Mouse (Mus musculus) forebrain, embryonic 11.5 days (tissue): ENCODE results near the gene Pex10. TPM values are rescaled to one million over a fixed set of nuclear protein-coding genes. Genes with fewer than 3 reads are reported as not detected.
A peak's percentile ranks its signal among the peaks of the same experiment; 100 is the strongest.

Experiments used
- ATAC-seq: fragments of 200-750 bp; cut with Nextera tagmentation; replicated peaks from 2 replicates; pipeline ENCODE4 v1.8.0; 2017; ENCODE audit warnings: moderate TSS enrichment; ENCODE audit not compliant: low FRiP score
- DNase-seq: peaks from one replicate; pipeline ENCODE4 v3.0.0-alpha.2; 2017; ENCODE audit warnings: low spot score
- H3K27ac ChIP-seq: fragments of 300-500 bp; sonication (generic); 2 replicates; pipeline ENCODE4 v1.5.1; 2014; ENCODE audit warnings: low read depth, low read length
- H3K27me3 ChIP-seq: fragments of 300-500 bp; sonication (generic); 2 replicates; pipeline ENCODE4 v1.6.1; 2014; ENCODE audit warnings: mild to moderate bottlenecking, low read length, mixed read lengths; ENCODE audit not compliant: control insufficient read depth, insufficient read depth
- H3K36me3 ChIP-seq: fragments of 300-500 bp; sonication (generic); 2 replicates; pipeline ENCODE4 v1.6.1; 2014; ENCODE audit warnings: mild to moderate bottlenecking, low read length, moderate library complexity, mixed read lengths; ENCODE audit not compliant: control insufficient read depth, insufficient read depth
- H3K4me1 ChIP-seq: fragments of 300-500 bp; sonication (generic); replicated peaks from 2 replicates; pipeline ENCODE4 v1.6.1; 2014; ENCODE audit warnings: low read length, mixed read lengths; ENCODE audit not compliant: control insufficient read depth, insufficient read depth
- H3K4me2 ChIP-seq: fragments of 300-500 bp; sonication (generic); 2 replicates; pipeline ENCODE4 v1.6.1; 2014; ENCODE audit warnings: low read depth, mild to moderate bottlenecking, low read length, moderate library complexity, mixed read lengths; ENCODE audit not compliant: severe bottlenecking
- H3K4me3 ChIP-seq: fragments of 300-500 bp; sonication (generic); 2 replicates; pipeline ENCODE4 v1.5.1; 2014; ENCODE audit warnings: low read depth, low read length
- H3K9ac ChIP-seq: fragments of 300-500 bp; sonication (generic); 2 replicates; pipeline ENCODE4 v1.6.1; 2014; ENCODE audit warnings: low read length
- H3K9me3 ChIP-seq: fragments of 300-500 bp; sonication (generic); 2 replicates; pipeline ENCODE4 v1.6.1; 2016; ENCODE audit warnings: low read length, mixed read lengths; ENCODE audit not compliant: control insufficient read depth
- WGBS: fragments of 180-500 bp; shearing (Covaris S2); extraction: QIAGEN DNeasy Blood & Tissue Kit; methylation state at CpG from one replicate; pipeline ENCODE4 v1.1.7; 2014; 5-methylcytosine and 5-hydroxymethylcytosine counted together
- polyA plus RNA-seq: library from polyadenylated mRNA; unstranded; fragments of >200 nt; fragmentation: Nextera tagmentation; extraction: Ambion mirVana; gene quantifications from 2 replicates; pipeline ENCODE4 v1.2.1, GENCODE M21; 2014

Pex10 gene
- 7.2 and 9.7 TPM in 2 replicates for polyA plus RNA-seq

DNA sequence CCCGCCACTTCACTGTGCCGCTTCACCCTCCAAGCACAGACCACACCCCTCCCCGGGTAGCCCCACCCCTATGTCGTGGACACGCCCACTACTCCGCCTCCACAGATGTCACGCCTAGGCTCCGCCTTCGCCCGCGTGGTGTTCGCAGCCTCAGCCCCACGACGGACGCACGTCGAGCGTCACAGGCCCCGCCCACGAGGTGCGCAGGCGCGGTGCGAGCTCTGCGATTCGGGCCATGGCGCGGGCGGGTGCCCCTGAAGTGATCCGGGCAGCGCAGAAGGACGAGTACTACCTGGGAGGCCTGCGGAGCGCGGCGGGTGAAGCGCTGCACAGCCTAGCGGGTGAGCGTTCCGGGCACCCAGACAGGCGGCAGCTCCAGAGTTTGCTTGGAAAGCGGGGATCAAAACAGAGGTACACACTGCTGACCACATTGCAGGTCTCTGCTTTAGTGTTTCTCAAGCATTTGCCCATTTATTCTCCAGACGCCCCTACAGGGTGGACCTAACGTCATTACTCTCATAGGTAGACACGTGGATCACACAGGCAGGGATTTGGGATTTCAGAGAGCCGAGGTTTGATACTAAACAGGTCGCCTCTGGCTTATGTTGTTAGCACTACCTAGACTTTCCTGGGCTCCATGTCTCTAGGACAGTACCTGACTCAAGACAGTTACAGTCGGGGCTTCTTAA lies at the start of gene Pex10:
Gene Pex10 (plus strand): TSS at position 183 of the 689 bp plus-strand sequence.
- peak; percentile 99 for DNase-seq

DNA sequence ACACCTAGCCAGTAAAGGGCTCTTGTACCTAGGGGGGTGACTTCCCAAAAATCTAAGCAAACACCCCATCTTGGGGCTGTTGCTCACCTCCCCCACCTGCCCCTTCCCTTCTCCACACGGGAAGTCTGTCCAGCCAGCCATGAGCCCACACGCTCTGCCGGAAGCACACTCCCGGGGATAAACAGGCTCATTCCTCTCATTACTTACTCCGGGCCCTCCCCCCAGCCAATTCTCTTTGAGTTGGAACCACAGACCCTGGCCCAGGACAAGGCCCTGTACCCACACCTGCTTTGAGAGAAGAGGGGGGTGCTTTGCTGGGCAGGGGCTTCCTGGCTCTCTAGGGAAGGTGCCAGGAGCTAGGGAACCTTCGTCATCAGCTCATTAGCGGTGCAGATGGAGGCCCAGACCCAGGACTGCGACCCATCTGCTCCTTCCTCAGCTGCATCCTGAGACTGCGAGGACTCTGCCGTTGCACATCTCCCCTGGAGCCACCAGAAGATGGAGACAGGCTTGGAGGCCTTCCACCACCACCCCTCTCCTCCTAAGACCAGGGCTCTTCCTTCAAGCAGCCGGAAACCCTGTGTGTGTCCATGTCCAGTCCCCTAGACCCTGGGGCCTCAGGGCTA lies 49.5 kb upstream of the Pex10 start:
- H3K36me3 ChIP-seq: no peaks in the 10 kb centered on the region
- no peak overlapping the region for H3K9ac ChIP-seq
- peaks cover 13% of the 10 kb centered on the region for H3K4me1 ChIP-seq
- WGBS: 76% methylated on average over 11 of the region's 11 CpGs
- H3K9me3 ChIP-seq: no peaks in the 10 kb centered on the region
- H3K4me2 ChIP-seq: no peak overlapping the region
- no peak overlapping the region for H3K27ac ChIP-seq
- DNase-seq (no peak), ATAC-seq (no peak)
- H3K4me3 ChIP-seq: no peak overlapping the region
- H3K27me3 ChIP-seq: peaks cover 2% of the 10 kb centered on the region; the same call in 1 of the 2 replicates

More for the DNA sequence above, at the start of gene Pex10:
- peak; percentile 92 for ATAC-seq
- H3K36me3 ChIP-seq: peaks cover 12% of the 10 kb centered on the region; the same call in 1 of the 2 replicates
- H3K4me2 ChIP-seq: peak within 1 kb of the TSS; percentile 79
- peak within 1 kb of the TSS; percentile 65 for H3K4me3 ChIP-seq
- under 1% methylated on average over 48 of the region's 48 CpGs for WGBS
- peak within 1 kb of the TSS; percentile 31; the same call in 1 of the 2 replicates for H3K27ac ChIP-seq
- no peaks in the 10 kb centered on the region for H3K27me3 ChIP-seq
- H3K9me3 ChIP-seq: no peaks in the 10 kb centered on the region
- H3K4me1 ChIP-seq: peaks cover 7% of the 10 kb centered on the region; the same call in 1 of the 2 replicates
- H3K9ac ChIP-seq: peak within 1 kb of the TSS; percentile 87

DNA sequence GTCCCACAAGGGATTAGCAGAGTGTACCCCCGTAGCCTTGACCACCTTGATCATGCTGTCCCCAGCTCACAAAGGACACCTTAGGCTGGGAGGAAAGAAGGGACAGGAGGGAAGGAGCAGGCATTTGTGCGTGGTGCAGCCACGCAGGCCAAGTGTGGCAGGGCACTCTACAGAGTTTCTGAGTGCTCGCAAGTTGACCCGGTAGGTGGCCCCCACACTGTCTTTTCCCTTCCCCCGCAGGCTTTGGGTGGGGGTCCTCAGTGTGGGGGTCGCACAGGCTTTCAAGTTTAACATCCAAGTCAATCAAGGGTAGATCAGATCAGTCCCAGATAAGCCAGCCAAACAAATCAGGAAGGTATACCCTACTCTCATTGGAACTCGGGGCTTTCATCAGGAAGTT lies 48.8 kb upstream of the Pex10 start:
- no peak overlapping the region for H3K4me3 ChIP-seq
- 81% methylated on average over 8 of the region's 8 CpGs for WGBS

DNA sequence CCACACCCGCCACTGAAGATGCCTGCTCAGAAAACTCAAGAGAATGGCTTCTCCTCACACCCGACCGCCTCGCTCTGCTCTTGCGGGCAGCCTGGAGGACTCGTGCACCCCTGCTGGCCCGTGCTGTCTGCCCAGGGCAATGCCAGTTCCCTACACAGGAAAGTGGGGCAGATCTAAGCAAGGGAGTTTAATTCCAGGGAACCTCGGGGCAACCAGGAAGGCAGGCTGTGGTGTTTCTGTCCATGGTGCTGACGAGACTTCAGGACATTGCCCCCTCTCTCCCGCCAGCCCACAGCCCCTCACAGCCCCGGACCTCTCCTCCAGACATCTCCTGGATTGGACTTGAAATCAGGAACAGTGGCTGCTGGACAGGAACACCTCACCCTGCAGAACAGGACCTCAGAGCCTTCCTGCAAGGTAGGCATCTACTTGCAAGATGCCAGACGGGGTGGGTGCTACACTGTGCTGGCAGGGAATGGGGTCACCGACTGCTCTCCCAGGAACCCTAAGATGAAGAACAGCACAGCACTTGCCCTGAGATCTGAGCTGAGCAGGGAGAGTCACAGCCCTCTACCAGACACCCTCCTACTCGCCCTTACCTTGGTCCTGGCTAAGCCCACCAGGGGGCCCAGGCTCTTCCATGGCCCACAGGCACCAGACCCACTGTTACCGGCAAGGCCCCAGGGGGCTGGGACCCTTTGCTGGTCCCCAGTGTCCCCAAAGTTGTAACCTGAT lies 48.0 kb upstream of the Pex10 start:
- H3K36me3 ChIP-seq: no peaks in the 10 kb centered on the region
- peak overlapping the region; percentile 6; the same call in 1 of the 2 replicates for H3K27ac ChIP-seq
- DNase-seq (peak; percentile 80), ATAC-seq (peak; percentile 47; the same call in 1 of the 2 replicates)
- peak overlapping the region; percentile 37 for H3K4me2 ChIP-seq
- peaks cover 2% of the 10 kb centered on the region; the same call in 1 of the 2 replicates for H3K27me3 ChIP-seq
- H3K9ac ChIP-seq: peak overlapping the region; percentile 23; the same call in 1 of the 2 replicates
- H3K4me3 ChIP-seq: peak overlapping the region; percentile 18; the same call in 1 of the 2 replicates
- H3K4me1 ChIP-seq: peaks cover 13% of the 10 kb centered on the region
- 3% methylated on average over 15 of the region's 15 CpGs for WGBS
- H3K9me3 ChIP-seq: no peaks in the 10 kb centered on the region

More for the DNA sequence above, 48.8 kb upstream of the Pex10 start:
- no peak overlapping the region for H3K27ac ChIP-seq
- no peak overlapping the region for H3K9ac ChIP-seq
- no peak overlapping the region for H3K4me2 ChIP-seq
- peaks cover 2% of the 10 kb centered on the region; the same call in 1 of the 2 replicates for H3K27me3 ChIP-seq
- H3K36me3 ChIP-seq: no peaks in the 10 kb centered on the region
- ATAC-seq: no peak
- peaks cover 13% of the 10 kb centered on the region for H3K4me1 ChIP-seq
- no peaks in the 10 kb centered on the region for H3K9me3 ChIP-seq
- no peak for DNase-seq

DNA sequence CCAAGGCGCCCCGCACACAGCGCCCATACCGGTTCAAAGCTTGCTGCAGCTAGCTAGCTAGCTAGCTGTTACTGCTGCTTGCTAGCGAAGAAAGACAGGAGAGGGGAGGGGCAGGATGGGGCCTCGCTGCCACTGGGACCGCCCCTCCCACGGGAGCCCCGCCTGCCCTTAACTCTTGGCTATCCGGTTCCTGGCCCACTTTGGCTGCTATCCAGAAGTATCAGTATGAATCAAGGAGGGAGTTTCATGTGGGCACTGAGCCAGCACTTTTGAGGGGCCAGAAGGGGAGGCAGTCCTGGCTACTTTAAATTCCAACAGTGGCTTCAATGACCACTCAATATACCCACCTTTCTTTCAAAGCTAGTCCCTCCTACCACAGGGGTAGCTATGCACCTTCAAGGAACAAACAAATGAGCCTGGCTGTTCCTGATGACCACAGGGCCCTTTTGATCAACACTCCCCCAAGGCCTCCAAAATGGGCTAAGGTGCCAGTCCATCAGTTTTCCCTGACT lies 47.4 kb upstream of the Pex10 start:
- DNase-seq (peak; percentile 79), ATAC-seq (peak; percentile 67)
- Histone ChIP-seq H3K4me1 (peaks cover 13% of the 10 kb centered on the region), H3K27me3 (peaks cover 2% of the 10 kb centered on the region; the same call in 1 of the 2 replicates), H3K4me3 (peak overlapping the region; percentile 18; the same call in 1 of the 2 replicates), H3K36me3 (no peaks in the 10 kb centered on the region), H3K9ac (peak overlapping the region; percentile 23; the same call in 1 of the 2 replicates), H3K9me3 (no peaks in the 10 kb centered on the region), H3K27ac (peak overlapping the region; percentile 6; the same call in 1 of the 2 replicates), H3K4me2 (peak overlapping the region; percentile 37; the same call in 1 of the 2 replicates)
- under 1% methylated on average over 10 of the region's 10 CpGs for WGBS

- no peak for DNase-seq
- Histone ChIP-seq H3K36me3 (no peaks in the 10 kb centered on the region), H3K27ac (no peak overlapping the region), H3K27me3 (peaks cover 2% of the 10 kb centered on the region; the same call in 1 of the 2 replicates), H3K4me1 (peaks cover 15% of the 10 kb centered on the region), H3K4me3 (no peak overlapping the region), H3K9ac (no peak overlapping the region), H3K4me2 (no peak overlapping the region), H3K9me3 (no peaks in the 10 kb centered on the region)
- 79% methylated on average over 1 of the region's 1 CpGs for whole genome bisulfite sequencing
- no peak for ATAC-seq
Observed at GRCm38 (mm10) chr4:155020141-155020540, 46.7 kb upstream of the Pex10 start.

- WGBS: 65% methylated on average over 9 of the region's 9 CpGs
- no peaks in the 10 kb centered on the region for H3K9me3 ChIP-seq
- H3K4me1 ChIP-seq: peaks cover 15% of the 10 kb centered on the region
- H3K36me3 ChIP-seq: no peaks in the 10 kb centered on the region
- no peak overlapping the region for H3K4me2 ChIP-seq
- no peak for ATAC-seq
- H3K27ac ChIP-seq: no peak overlapping the region
- no peak for DNase-seq
- H3K27me3 ChIP-seq: peaks cover 2% of the 10 kb centered on the region; the same call in 1 of the 2 replicates
- H3K4me3 ChIP-seq: no peak overlapping the region
- H3K9ac ChIP-seq: no peak overlapping the region
Observed at GRCm38 (mm10) chr4:155020813-155021212, 46.0 kb upstream of the Pex10 start.
